Mouse (Mus musculus): ENCODE results near the gene Arfgap3. TPM values are rescaled to one million over a fixed set of nuclear protein-coding genes. Genes with fewer than 3 reads are reported as not detected.
A peak's percentile ranks its signal among the peaks of the same experiment; 100 is the strongest.
"Not testable (repeated sequence)": the region's sequence is repeated elsewhere in the genome, so short reads cannot be mapped to it uniquely, and the experiment has no call there.

Gene Arfgap3
- 39.2 and 41.1 TPM in 2 replicates for polyA plus RNA-seq (2015; fragmentation: Nextera tagmentation; extraction: Ambion mirVana)

GRCm38 (mm10) chr15:83349954-83350711, at the start of gene Arfgap3:
Arfgap3 (minus strand) TSS chr15:83350247.
- Histone ChIP-seq H3K9ac (replicated peaks; ENCODE audit: low read length) (peak within 1 kb of the TSS; percentile 84), H3K9me3 (ENCODE audit: low read length) (no peaks in the 10 kb centered on the region), H3K4me1 (ENCODE audit: insufficient read depth, low read length) (peaks cover 17% of the 10 kb centered on the region), H3K36me3 (ENCODE audit: insufficient read depth, low read length) (0 out of 2 replicates have a peak, but pooled peaks cover 3% of the 10 kb centered on the region), H3K4me3 (ENCODE audit: low read length) (peak within 1 kb of the TSS; percentile 93), H3K4me2 (replicated peaks; ENCODE audit: low read depth, low read length) (peak within 1 kb of the TSS; percentile 94), H3K27ac (ENCODE audit: low read length) (peak within 1 kb of the TSS; percentile 27; the same call in 1 of the 2 replicates), H3K27me3 (ENCODE audit: insufficient read depth, low read length) (no peaks in the 10 kb centered on the region)
- ATAC-seq (ENCODE audit: low FRiP score, low TSS enrichment) = peak; percentile 92
- WGBS = under 1% methylated on average over 58 of the region's 60 CpGs

GRCm38 (mm10) chr15:83392722-83393121, 42.7 kb upstream of the Arfgap3 start:
- peaks cover 24% of the 10 kb centered on the region for H3K36me3 ChIP-seq (ENCODE audit: insufficient read depth, low read length)
- 79% methylated on average over 2 of the region's 2 CpGs for WGBS
- no peak overlapping the region for H3K4me3 ChIP-seq (ENCODE audit: low read length)
- H3K27ac ChIP-seq (ENCODE audit: low read length) = no peak overlapping the region
- no peak overlapping the region for H3K4me2 ChIP-seq (replicated peaks; ENCODE audit: low read depth, low read length)
- peaks cover 22% of the 10 kb centered on the region for H3K4me1 ChIP-seq (ENCODE audit: insufficient read depth, low read length)
- H3K9me3 ChIP-seq (ENCODE audit: low read length) = no peaks in the 10 kb centered on the region
- H3K27me3 ChIP-seq (ENCODE audit: insufficient read depth, low read length) = no peaks in the 10 kb centered on the region
- ATAC-seq (ENCODE audit: low FRiP score, low TSS enrichment) = no peak
- no peak overlapping the region for H3K9ac ChIP-seq (replicated peaks; ENCODE audit: low read length)

GRCm38 (mm10) chr15:83387911-83388310, 37.9 kb upstream of the Arfgap3 start:
- no peak overlapping the region for H3K4me2 ChIP-seq (replicated peaks; ENCODE audit: low read depth, low read length)
- H3K36me3 ChIP-seq (ENCODE audit: insufficient read depth, low read length) = peaks cover 60% of the 10 kb centered on the region
- H3K9ac ChIP-seq (replicated peaks; ENCODE audit: low read length) = no peak overlapping the region
- no peak overlapping the region for H3K27ac ChIP-seq (ENCODE audit: low read length)
- no peaks in the 10 kb centered on the region for H3K9me3 ChIP-seq (ENCODE audit: low read length)
- H3K4me1 ChIP-seq (ENCODE audit: insufficient read depth, low read length) = no peaks in the 10 kb centered on the region
- no peaks in the 10 kb centered on the region for H3K27me3 ChIP-seq (ENCODE audit: insufficient read depth, low read length)
- no peak overlapping the region for H3K4me3 ChIP-seq (ENCODE audit: low read length)
- WGBS = 83% methylated on average over 2 of the region's 2 CpGs
- no peak for ATAC-seq (ENCODE audit: low FRiP score, low TSS enrichment)

GRCm38 (mm10) chr15:83383633-83384032, 33.6 kb upstream of the Arfgap3 start:
- H3K36me3 ChIP-seq (ENCODE audit: insufficient read depth, low read length) = peaks cover 66% of the 10 kb centered on the region

GRCm38 (mm10) chr15:83383136-83383535, 33.1 kb upstream of the Arfgap3 start:
- Histone ChIP-seq H3K36me3 (ENCODE audit: insufficient read depth, low read length) (peaks cover 66% of the 10 kb centered on the region), H3K4me1 (ENCODE audit: insufficient read depth, low read length) (no peaks in the 10 kb centered on the region), H3K9ac (replicated peaks; ENCODE audit: low read length) (no peak overlapping the region), H3K4me3 (ENCODE audit: low read length) (no peak overlapping the region), H3K9me3 (ENCODE audit: low read length) (no peaks in the 10 kb centered on the region), H3K27ac (ENCODE audit: low read length) (no peak overlapping the region), H3K4me2 (replicated peaks; ENCODE audit: low read depth, low read length) (no peak overlapping the region), H3K27me3 (ENCODE audit: insufficient read depth, low read length) (no peaks in the 10 kb centered on the region)
- 79% methylated on average over 5 of the region's 5 CpGs for WGBS
- ATAC-seq (ENCODE audit: low FRiP score, low TSS enrichment) = no peak

More at GRCm38 (mm10) chr15:83383633-83384032, 33.6 kb upstream of the Arfgap3 start:
- Histone ChIP-seq H3K4me1 (ENCODE audit: insufficient read depth, low read length) (no peaks in the 10 kb centered on the region), H3K4me3 (ENCODE audit: low read length) (no peak overlapping the region), H3K27me3 (ENCODE audit: insufficient read depth, low read length) (no peaks in the 10 kb centered on the region), H3K4me2 (replicated peaks; ENCODE audit: low read depth, low read length) (no peak overlapping the region), H3K27ac (ENCODE audit: low read length) (no peak overlapping the region), H3K9ac (replicated peaks; ENCODE audit: low read length) (no peak overlapping the region), H3K9me3 (ENCODE audit: low read length) (no peaks in the 10 kb centered on the region)
- 90% methylated on average over 2 of the region's 2 CpGs for WGBS
- ATAC-seq (ENCODE audit: low FRiP score, low TSS enrichment) = no peak

GRCm38 (mm10) chr15:83382467-83382866, 32.4 kb upstream of the Arfgap3 start:
- no peak overlapping the region for H3K4me3 ChIP-seq (ENCODE audit: low read length)
- no peaks in the 10 kb centered on the region for H3K9me3 ChIP-seq (ENCODE audit: low read length)
- peaks cover 65% of the 10 kb centered on the region for H3K36me3 ChIP-seq (ENCODE audit: insufficient read depth, low read length)
- no peaks in the 10 kb centered on the region for H3K27me3 ChIP-seq (ENCODE audit: insufficient read depth, low read length)
- no peak overlapping the region for H3K9ac ChIP-seq (replicated peaks; ENCODE audit: low read length)
- H3K4me2 ChIP-seq (replicated peaks; ENCODE audit: low read depth, low read length) = no peak overlapping the region
- 95% methylated on average over 4 of the region's 4 CpGs for WGBS
- no peak for ATAC-seq (ENCODE audit: low FRiP score, low TSS enrichment)
- H3K4me1 ChIP-seq (ENCODE audit: insufficient read depth, low read length) = no peaks in the 10 kb centered on the region
- H3K27ac ChIP-seq (ENCODE audit: low read length) = no peak overlapping the region

- H3K4me3 ChIP-seq (ENCODE audit: low read length) = no peak overlapping the region
- ATAC-seq (ENCODE audit: low FRiP score, low TSS enrichment) = no peak
- no peaks in the 10 kb centered on the region for H3K9me3 ChIP-seq (ENCODE audit: low read length)
- H3K9ac ChIP-seq (replicated peaks; ENCODE audit: low read length) = no peak overlapping the region
- H3K4me1 ChIP-seq (ENCODE audit: insufficient read depth, low read length) = no peaks in the 10 kb centered on the region
- 84% methylated on average over 4 of the region's 4 CpGs for WGBS
- peaks cover 23% of the 10 kb centered on the region for H3K36me3 ChIP-seq (ENCODE audit: insufficient read depth, low read length)
- no peak overlapping the region for H3K27ac ChIP-seq (ENCODE audit: low read length)
- no peak overlapping the region for H3K4me2 ChIP-seq (replicated peaks; ENCODE audit: low read depth, low read length)
- H3K27me3 ChIP-seq (ENCODE audit: insufficient read depth, low read length) = no peaks in the 10 kb centered on the region
Measured at GRCm38 (mm10) chr15:83377153-83377552, 27.1 kb upstream of the Arfgap3 start.

GRCm38 (mm10) chr15:83375136-83375535, 25.1 kb upstream of the Arfgap3 start:
- Histone ChIP-seq H3K4me3 (ENCODE audit: low read length) (no peak overlapping the region), H3K9ac (replicated peaks; ENCODE audit: low read length) (no peak overlapping the region), H3K27ac (ENCODE audit: low read length) (no peak overlapping the region), H3K36me3 (ENCODE audit: insufficient read depth, low read length) (peaks cover 17% of the 10 kb centered on the region), H3K27me3 (ENCODE audit: insufficient read depth, low read length) (no peaks in the 10 kb centered on the region), H3K4me1 (ENCODE audit: insufficient read depth, low read length) (no peaks in the 10 kb centered on the region), H3K4me2 (replicated peaks; ENCODE audit: low read depth, low read length) (no peak overlapping the region), H3K9me3 (ENCODE audit: low read length) (no peaks in the 10 kb centered on the region)
- ATAC-seq (ENCODE audit: low FRiP score, low TSS enrichment) = peak; percentile 40; the same call in 1 of the 2 replicates
- WGBS = 69% methylated on average over 4 of the region's 4 CpGs

- no peaks in the 10 kb centered on the region for H3K9me3 ChIP-seq (ENCODE audit: low read length)
- H3K9ac ChIP-seq (replicated peaks; ENCODE audit: low read length) = no peak overlapping the region
- no peaks in the 10 kb centered on the region for H3K4me1 ChIP-seq (ENCODE audit: insufficient read depth, low read length)
- no peak overlapping the region for H3K4me2 ChIP-seq (replicated peaks; ENCODE audit: low read depth, low read length)
- H3K36me3 ChIP-seq (ENCODE audit: insufficient read depth, low read length) = peaks cover 13% of the 10 kb centered on the region
- no peak for ATAC-seq (ENCODE audit: low FRiP score, low TSS enrichment)
- no peak overlapping the region for H3K27ac ChIP-seq (ENCODE audit: low read length)
- no peak overlapping the region for H3K4me3 ChIP-seq (ENCODE audit: low read length)
- H3K27me3 ChIP-seq (ENCODE audit: insufficient read depth, low read length) = no peaks in the 10 kb centered on the region
Measured at GRCm38 (mm10) chr15:83374076-83374475, 24.0 kb upstream of the Arfgap3 start.

- 84% methylated on average over 3 of the region's 4 CpGs for WGBS
- H3K27me3 ChIP-seq (ENCODE audit: insufficient read depth, low read length); H3K4me2 ChIP-seq (replicated peaks; ENCODE audit: low read depth, low read length); H3K4me1 ChIP-seq (ENCODE audit: insufficient read depth, low read length); H3K36me3 ChIP-seq (ENCODE audit: insufficient read depth, low read length); H3K27ac ChIP-seq (ENCODE audit: low read length); H3K4me3 ChIP-seq (ENCODE audit: low read length); ATAC-seq (ENCODE audit: low FRiP score, low TSS enrichment); H3K9ac ChIP-seq (replicated peaks; ENCODE audit: low read length); H3K9me3 ChIP-seq (ENCODE audit: low read length): not testable (repeated sequence)
Measured at GRCm38 (mm10) chr15:83368702-83369101, 18.7 kb upstream of the Arfgap3 start.

Measured in kidney, embryonic 16.5 days (tissue).